Mouse (Mus musculus): ENCODE results near the gene Efcc1.

- no peak for TF ChIP-seq CHD2 (IDR thresholded peaks at IDR 0.05; ENCODE audit: low read depth, low read length)
- TF ChIP-seq HCFC1 (IDR thresholded peaks at IDR 0.05; ENCODE audit: borderline replicate concordance, insufficient read depth, low read length) = no peak
Measured at GRCm38 (mm10) chr6:87799576-87799975, 68.9 kb downstream of the Efcc1 start.
